Mouse (Mus musculus): ENCODE data around the gene Gm609.

DNA sequence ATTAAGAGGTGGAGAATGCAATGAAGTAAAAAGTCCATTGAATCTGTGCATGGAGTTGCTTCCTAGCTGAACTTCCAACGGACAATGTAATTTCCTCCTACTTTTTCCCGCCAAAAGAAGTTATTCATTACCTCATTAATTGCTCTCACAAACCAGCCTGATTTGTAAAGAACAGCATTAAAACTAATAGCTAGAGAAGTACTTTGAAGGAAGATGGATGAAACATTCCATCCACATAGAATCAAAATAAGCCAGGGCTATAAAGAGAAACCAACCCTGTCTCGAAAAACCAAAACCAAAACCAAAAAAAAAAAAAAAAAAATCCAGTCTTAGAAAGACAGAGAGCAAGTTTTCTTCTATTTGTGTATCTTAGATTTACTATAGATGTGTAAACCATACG lies 39.2 kb upstream of the Gm609 start, which contains the start of gene Gm17783:
- no peak for TF ChIP-seq GATA1 (IDR thresholded peaks at IDR 0.05; ENCODE audit: borderline replicate concordance, low read length)
- no peak for TF ChIP-seq FLI1 (IDR thresholded peaks at IDR 0.05; ENCODE audit: low read length)

Measured in megakaryocyte, embryonic 14.5 days (primary cell).